Mouse (Mus musculus) kidney, postnatal 14 days (tissue): ENCODE data around the gene Gm16253.
A peak's percentile ranks its signal among the peaks of the same experiment; 100 is the strongest.
"Not testable (repeated sequence)": the region's sequence is repeated elsewhere in the genome, so short reads cannot be mapped to it uniquely, and the experiment has no call there.

ENCODE experiments used
- DNase-seq: peaks from one replicate; pipeline ENCODE4 v3.0.0; 2022; ENCODE audit warnings: mixed read lengths

Gm16253 gene

DNA sequence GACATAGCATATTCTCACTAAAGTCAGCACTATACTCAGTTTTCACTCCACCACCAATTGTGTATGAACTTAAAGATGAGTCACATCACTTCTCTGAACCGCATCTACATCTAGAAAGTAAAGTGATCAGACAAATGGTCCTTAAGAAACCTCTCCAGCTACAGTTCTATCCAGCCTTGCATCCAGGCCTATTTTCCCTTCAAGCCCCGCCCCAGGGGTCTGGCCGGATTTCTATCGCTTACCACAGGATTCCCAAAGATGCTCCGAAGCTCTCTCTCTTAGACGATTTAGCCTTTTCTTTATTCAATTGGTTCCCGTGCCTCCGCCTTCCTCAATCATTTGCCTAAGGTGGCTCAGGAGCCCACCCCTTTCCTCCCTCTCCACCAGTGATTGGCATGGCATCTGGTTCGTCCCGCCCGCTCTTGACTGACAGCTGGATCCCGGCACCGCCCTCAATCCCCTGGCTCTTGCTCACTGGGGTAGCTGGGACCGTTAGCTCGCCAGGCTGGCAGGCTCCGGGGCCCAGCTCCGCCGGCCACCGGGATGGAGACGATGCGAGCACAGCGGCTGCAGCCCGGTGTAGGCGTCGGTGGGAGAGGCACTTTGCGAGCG, 24.0 kb downstream of the Gm16253 start, which contains the start of gene Lix1l:
TSS of gene Lix1l (plus strand) at position 511 of the 612 bp plus-strand sequence.
- DNase-seq: peak; percentile 95

DNA sequence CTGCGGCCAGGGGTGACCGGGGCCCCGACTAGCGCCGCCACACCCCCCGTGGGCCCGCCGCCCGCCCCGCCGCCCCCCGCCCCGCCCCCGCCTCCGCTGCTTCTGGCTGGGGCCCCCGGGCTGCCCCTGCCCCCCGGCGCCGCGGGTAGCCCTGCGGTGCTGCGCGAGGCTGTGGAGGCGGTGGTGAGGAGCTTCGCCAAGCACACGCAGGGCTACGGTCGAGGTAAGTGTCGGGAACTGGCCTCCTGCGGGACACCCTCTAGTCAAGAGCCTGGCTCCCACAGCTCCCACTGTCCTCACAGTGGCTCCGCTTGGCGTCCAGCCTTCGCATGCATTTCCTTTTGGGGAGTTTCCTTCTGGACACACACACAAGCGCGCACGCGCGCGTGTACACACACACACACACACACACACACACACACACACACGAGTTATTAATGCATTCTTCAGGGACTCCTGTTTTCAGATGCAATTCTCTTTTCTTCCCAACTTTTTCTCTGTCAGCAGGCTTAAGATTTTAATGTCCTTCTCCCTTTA, 24.5 kb downstream of the Gm16253 start:
- DNase-seq: peak; percentile 87

GRCm38 (mm10) chr3:96601941-96602703, 25.3 kb downstream of the Gm16253 start:
- DNase-seq: peak; percentile 50

DNA sequence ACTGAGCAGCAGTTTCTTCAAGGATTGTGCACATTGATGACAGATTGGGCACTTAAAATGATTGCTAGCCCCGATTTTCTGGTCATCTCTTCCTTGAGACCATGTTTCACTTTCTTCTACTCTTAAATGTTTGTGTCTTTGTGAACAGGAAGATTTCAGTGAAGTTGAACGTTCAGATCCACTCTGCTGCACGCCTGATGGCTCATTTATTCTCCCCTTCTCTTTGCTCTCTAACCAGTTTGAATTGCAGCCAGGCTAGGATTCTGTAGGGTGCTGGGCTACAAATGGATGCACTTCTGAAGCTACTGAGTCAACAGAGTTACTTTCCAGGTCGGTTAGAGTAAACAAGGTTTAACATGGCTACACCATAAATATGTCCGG, 25.9 kb downstream of the Gm16253 start:
- no peak for DNase-seq

- DNase-seq: no peak
Observed at GRCm38 (mm10) chr3:96603311-96603710, 26.5 kb downstream of the Gm16253 start.

GRCm38 (mm10) chr3:96606007-96606406, 29.2 kb downstream of the Gm16253 start:
- DNase-seq: not testable (repeated sequence)

DNA sequence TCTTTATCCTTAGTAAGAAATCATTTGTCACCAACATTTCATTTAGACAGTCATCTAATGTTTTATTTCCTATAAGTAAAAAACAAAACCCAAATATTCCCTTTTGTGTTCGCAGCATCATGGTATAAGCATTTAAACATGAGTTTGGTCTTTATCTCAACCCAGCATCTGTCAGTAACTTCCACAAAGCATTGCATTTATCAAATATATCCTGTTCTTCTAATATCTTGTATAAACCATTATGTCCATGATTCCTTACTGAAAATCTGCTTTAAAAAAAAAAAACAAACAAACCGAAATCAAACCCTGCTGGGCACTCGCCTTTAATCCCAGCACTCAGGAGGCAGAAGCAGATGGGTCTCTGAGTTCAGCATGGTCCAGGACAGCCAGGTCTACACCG, 29.8 kb downstream of the Gm16253 start:
- no peak for DNase-seq

GRCm38 (mm10) chr3:96617941-96618340, 41.2 kb downstream of the Gm16253 start:
- DNase-seq: no peak

DNA sequence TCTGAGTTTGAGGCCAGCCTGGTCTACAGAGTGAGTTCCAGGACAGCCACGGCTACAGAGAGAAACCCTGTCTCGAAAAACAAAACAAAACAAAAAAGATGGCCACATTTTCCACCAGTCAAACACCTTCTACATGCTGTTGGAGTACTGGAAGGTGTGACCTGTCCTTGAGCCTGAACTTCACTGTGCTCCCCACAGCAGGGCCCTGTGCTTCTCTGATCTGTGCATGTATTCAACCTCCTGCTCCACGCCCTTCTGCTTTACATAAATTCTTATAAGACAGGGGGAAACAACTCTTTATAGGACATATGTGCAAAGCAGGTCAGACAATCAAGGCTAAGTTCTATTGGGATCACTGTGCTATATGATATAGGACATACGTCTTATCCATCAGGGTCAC, 46.4 kb downstream of the Gm16253 start:
- DNase-seq: no peak

DNA sequence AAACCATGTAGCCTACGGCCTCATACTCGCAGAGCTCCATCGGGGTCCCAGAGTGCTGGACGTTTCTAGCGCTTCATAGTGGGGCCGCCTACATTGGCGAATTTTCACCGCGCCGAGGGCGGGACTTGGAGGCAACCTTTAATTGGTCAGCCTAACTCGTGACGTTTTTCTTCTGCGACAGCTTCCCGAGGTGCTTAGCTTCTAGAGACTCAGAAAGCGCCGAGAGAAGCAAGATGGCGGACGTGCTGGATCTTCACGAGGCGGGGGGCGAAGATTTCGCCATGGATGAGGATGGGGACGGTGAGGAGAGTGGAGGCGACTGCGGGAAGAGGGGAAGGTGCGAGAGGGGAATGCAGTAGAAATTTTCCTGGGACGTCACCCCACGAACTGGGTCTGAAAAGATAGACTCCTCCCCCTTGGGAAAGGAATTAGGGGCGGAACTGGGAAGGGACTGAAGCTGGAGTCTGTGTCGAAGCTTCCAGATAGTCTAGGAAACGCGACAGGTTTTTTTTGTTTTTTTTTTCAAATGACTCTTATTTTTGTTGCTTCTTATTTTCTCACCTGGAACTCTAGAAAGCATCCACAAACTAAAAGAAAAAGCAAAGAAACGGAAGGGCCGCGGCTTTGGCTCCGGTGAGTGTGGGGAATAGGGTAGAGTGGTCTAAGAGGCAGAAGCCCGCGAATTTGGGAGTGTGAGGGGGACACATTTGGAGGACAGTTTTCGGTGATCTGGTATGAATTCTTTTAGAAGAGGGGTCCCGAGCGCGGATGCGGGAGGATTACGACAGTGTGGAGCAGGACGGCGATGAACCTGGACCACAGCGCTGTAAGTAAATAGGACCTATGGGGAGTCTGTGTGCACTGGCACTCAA, 53.2 kb downstream of the Gm16253 start, which contains the start of gene Rbm8a:
TSS of gene Rbm8a (plus strand) at position 205 of the 872 bp plus-strand sequence.
- peak; percentile 98 for DNase-seq
